Mouse (Mus musculus): Measurements from ENCODE around the gene Clcf1.

- TF ChIP-seq GATA1 (IDR thresholded peaks at IDR 0.05; ENCODE audit: low read length) (no peak), TAL1 (IDR thresholded peaks at IDR 0.05; ENCODE audit: low read length) (no peak)
Measured at GRCm38 (mm10) chr19:4261038-4261698, 47.1 kb downstream of the Clcf1 start.
